Mouse (Mus musculus): ENCODE measurements around the gene Gm14085. TPM values are rescaled to one million over a fixed set of nuclear protein-coding genes. Genes with fewer than 3 reads are reported as not detected.

Gm14085 gene
- polyA plus RNA-seq (2015; fragmentation: Illumina TruSeq; extraction: RNeasy Lipid Tissue Mini Kit (QIAGEN cat#74804); ENCODE audit: low read depth, low replicate concordance), result not detected

DNA sequence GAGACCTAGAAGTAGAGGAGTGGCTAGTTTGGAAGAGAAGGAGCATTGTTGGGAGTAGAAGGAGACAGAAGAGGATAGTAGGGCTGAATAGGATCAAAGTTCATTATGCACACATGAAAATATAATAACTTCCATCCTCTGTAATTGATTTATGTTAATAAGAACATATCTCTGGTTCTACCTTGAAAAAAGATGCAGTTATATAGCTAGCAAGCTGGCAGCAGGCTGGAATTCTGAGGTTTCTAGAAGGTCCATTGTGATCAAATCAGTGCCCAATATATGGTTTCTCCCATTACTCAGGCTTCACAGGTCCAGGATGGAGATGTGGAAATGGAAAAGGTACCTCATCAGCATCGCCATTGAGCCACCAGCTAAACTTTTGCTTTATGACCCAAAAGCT is at the start of gene Gm14085:
TSS of gene Gm14085 (plus strand) at position 301 of the 400 bp plus-strand sequence.

Other genes with a start within 250 kb of the Gm14085 start
- not detected for gene Duox2, start 186.5 kb upstream of the Gm14085 start, polyA plus RNA-seq (2015; fragmentation: Illumina TruSeq; extraction: RNeasy Lipid Tissue Mini Kit (QIAGEN cat#74804); ENCODE audit: low read depth, low replicate concordance)
- gene Duoxa2, start 186.0 kb upstream of the Gm14085 start, polyA plus RNA-seq (2015; fragmentation: Illumina TruSeq; extraction: RNeasy Lipid Tissue Mini Kit (QIAGEN cat#74804); ENCODE audit: low read depth, low replicate concordance), result not detected
- gene Duoxa1, start 171.2 kb upstream of the Gm14085 start, polyA plus RNA-seq (2015; fragmentation: Illumina TruSeq; extraction: RNeasy Lipid Tissue Mini Kit (QIAGEN cat#74804); ENCODE audit: low read depth, low replicate concordance), result not detected
- not detected for gene Duox1, start 169.3 kb upstream of the Gm14085 start, polyA plus RNA-seq (2015; fragmentation: Illumina TruSeq; extraction: RNeasy Lipid Tissue Mini Kit (QIAGEN cat#74804); ENCODE audit: low read depth, low replicate concordance)
- 61.9 TPM for gene Shf, start 115.8 kb upstream of the Gm14085 start, polyA plus RNA-seq (2015; fragmentation: Illumina TruSeq; extraction: RNeasy Lipid Tissue Mini Kit (QIAGEN cat#74804); ENCODE audit: low read depth, low replicate concordance)
- gene Slc28a2, start 58.5 kb upstream of the Gm14085 start, polyA plus RNA-seq (2015; fragmentation: Illumina TruSeq; extraction: RNeasy Lipid Tissue Mini Kit (QIAGEN cat#74804); ENCODE audit: low read depth, low replicate concordance), result 0.15 TPM
- 175 TPM for gene Gatm, start 126.4 kb downstream of the Gm14085 start, polyA plus RNA-seq (2015; fragmentation: Illumina TruSeq; extraction: RNeasy Lipid Tissue Mini Kit (QIAGEN cat#74804); ENCODE audit: low read depth, low replicate concordance)
- gene AA467197, start 152.0 kb downstream of the Gm14085 start, polyA plus RNA-seq (2015; fragmentation: Illumina TruSeq; extraction: RNeasy Lipid Tissue Mini Kit (QIAGEN cat#74804); ENCODE audit: low read depth, low replicate concordance), result 2.0 TPM
- gene Slc30a4, start 217.7 kb downstream of the Gm14085 start, polyA plus RNA-seq (2015; fragmentation: Illumina TruSeq; extraction: RNeasy Lipid Tissue Mini Kit (QIAGEN cat#74804); ENCODE audit: low read depth, low replicate concordance), result 48.4 TPM